Mouse (Mus musculus): Measurements from ENCODE around the gene Pfas.
A peak's percentile ranks its signal among the peaks of the same experiment; 100 is the strongest.

Pfas gene

DNA sequence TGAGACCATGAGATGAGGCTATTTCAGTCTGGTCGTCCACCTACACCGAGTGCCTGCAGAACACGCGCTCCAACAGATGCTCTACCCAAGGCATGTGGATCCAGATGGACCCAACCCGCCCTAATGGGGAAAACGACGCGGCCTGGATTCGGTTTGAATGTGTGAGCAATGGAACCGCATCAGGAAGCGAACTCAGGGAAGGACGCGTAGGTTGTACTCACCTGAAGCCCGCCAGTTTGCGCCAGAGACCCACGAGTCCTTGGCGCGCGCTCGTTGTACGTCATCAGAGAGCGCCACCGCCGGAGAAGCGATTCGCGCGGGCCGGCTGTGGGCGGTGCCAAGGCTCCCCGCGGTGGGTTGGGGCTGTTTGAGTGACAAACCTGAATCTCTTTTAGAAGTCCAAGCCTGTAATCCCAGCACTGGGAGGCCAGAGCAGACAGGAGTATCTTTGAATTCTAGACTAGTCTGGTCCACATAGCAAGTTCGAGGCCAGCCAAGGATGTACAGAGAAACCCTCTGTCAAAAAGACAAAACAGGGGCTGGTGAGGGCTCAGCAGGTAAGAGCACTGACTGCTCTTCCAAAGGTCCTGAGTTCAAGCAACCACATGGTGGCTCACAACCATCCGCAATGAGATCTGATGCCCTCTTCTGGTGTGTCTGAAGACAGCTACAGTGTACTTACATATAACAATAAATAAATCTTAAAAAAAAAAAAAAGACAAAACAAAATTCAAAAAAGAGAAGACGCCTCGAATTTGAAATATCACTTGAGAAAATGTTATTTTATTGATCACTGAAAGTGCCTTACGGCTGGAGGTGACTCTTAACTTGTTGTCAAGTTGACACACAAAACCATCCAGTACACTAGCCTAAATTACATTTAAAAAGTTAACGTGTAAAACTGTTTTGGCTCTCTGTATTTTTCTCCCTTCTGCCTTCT is at the start of gene Pfas:
Gene Pfas (minus strand): TSS at position 279 of the 940 bp plus-strand sequence.
- peak; percentile 96 for DNase-seq (ENCODE audit: low read depth)

DNA sequence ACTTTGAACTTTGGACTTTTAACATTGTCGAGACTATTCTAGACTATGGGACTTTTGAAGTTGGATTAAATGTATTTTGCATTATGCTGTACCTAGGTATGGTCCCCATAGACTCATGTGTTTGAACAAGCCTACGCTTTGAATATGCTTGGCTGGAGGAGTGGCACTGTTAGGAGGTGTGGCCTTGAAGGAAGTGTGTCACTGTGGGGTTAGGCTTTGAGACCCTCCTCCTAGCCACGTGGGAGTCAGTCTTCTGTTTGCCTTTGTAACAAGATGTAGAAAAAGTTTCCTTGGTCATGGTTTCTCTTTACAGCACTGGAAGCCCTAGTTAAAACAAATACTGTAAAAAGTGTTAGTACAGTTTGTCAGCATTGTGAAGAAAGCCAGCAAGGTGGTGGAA is 45.6 kb upstream of the Pfas start:
- DNase-seq (ENCODE audit: low read depth) = peak; percentile 37

DNA sequence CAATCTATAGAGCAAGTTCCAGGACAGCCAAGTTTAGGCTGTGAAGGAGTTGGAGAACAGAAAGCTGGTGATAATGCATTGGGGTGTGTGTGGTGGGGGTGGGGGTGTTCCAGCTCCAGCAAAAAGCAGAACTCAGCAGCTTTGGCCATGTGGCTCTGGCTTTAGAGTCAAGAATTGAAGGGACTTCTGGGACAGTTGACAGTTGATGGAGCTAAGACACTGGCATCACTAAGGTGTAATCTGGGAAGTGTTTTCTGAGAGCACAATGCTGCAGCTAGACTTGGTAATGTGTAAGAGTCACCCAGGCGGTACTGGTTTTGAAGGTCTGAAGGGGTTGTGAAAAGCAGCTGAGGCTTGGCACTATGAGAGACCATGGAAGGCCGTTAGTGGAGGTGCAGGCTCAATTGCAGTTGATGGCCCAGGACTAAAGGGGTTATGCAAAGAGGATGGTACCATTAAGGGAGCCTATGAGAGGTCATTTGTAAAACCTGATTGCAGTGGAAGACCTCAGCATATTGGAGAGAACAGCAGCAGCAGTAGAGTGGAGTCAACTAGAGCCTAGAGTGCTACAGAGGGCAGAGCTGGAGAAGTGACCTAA is 44.7 kb upstream of the Pfas start:
- no peak for DNase-seq (ENCODE audit: low read depth)

DNA sequence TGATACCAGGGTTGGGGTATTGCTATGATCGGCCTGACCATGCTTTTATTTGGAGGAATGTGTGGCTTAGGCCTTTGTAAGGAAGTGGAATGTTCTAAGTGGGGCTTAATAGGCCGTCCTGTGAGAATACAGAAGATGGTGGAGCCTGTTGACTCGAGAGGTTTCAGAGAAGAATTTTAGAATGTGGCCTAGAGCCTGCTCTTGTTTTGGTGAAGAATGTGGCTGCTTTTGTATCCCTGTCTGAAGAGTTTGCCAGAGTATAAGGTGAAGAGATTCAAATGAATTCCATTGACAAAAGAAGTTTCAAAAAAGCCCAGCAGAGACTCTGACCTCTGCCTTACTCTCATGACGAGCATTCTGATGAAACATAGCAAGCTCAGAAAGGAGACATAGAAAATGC is 43.5 kb upstream of the Pfas start:
- DNase-seq (ENCODE audit: low read depth) = no peak

DNA sequence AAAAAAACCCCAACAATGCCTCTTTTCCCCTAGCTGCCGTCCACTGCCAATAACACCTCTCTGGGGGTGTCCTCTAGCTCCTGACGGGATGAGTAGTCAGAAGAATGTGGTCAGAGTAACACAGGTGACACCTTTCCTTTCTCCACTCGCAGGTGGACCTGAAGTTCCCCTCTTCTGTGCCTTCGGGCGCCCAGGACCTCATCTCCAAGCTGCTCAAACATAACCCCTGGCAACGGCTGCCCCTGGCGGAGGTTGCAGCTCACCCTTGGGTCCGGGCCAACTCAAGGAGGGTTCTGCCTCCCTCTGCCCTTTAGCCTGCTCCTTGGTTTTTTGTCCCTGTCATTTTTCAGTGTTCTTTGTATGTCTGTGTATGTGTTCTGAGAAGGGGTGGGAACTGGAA is 42.5 kb upstream of the Pfas start:
- DNase-seq (ENCODE audit: low read depth) = no peak

DNA sequence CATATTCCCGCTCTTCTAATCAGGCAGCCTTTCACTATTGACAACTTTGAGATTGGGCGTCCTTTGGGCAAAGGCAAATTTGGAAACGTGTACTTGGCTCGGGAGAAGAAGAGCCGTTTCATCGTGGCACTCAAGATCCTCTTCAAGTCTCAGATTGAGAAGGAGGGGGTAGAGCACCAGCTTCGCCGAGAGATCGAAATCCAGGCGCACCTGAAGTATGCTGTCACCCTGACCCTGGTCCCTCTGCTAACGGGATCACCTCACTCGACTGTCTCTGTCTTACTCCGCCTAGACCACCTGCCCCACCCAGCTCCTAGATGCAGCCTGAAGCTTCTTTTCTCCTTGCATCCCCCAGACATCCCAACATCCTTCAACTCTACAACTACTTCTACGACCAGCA is 39.9 kb upstream of the Pfas start:
- DNase-seq (ENCODE audit: low read depth) = no peak

DNA sequence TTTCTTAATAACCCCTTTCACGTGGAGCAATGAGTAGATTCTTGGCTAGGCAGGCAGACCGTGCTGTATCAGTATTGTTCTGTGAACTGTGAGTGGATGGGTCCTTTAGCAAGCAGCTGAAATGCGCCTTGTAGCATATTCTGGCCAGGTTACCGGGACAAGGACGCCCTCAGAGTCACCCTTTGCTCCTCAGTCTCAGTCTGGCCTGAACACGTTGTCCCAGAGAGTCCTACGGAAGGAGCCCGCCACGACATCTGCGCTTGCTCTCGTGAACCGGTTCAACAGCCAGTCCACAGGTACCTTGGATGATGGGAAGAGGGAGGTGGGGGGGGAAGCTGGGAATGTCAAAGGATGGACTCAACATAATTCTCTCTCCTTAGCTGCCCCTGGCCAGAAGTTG is 39.3 kb upstream of the Pfas start:
- DNase-seq (ENCODE audit: low read depth) = no peak

DNA sequence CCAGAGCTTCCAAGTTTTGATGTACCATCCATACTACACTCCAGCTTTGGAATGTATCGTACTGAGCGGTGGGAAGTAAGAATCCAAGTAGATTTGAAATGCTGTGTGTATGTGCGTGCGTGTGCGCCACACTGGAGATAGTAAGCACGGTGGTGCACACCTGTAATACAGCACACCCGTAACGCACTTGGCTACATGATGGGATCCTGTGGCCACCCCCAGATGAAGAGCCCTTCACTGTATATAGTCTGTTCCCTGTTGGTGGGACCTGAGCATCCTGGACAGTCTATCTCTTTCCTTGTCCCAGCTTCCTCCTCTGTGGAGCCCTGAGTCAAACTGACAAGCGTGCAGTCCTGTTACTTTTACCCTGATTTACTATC is 38.1 kb upstream of the Pfas start:
- DNase-seq (ENCODE audit: low read depth) = no peak

DNA sequence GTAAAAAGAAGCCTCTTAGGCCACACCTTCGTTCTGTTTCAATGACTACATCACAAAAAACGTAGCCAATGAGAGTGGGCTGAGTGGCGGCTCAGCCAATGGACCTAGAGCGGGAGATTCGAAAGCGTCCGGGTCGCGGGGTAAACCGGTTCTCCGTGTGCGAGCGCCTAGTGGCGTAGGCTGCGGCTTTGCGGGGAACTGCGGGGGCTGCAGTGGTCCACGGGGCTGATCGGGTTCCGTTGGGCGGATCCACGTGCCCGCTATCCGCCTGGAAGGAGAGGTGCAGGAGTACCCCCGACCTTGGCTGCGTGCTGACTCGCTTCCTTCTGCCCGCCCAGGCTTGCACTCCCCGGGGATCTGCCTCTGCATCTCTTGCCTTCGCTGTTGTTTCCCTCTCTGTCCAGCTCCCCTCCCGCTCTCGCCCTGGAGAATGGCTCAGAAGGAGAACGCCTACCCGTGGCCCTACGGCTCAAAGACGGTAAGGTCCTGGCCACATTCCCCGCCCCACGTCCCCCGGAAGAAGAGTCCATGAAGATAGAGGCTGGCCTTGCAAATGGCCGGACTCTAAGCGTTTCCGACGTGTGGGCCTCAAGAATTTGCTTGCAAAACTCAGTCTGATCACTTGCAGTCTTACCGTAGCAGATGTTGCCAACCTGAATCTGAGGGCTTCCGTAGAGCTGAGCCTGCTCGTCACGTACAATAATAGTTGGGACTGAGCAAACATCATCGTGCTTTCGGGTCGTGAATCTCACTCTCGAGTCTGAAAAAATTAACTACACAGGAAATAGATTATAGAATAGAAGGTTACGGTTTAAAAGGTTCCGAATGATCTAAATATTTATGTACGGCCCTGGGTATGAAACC is 37.5 kb upstream of the Pfas start, which contains the start of gene Aurkb:
Gene Aurkb (plus strand): TSS at position 117 of the 864 bp plus-strand sequence.
- DNase-seq (ENCODE audit: low read depth) = peak; percentile 96

DNA sequence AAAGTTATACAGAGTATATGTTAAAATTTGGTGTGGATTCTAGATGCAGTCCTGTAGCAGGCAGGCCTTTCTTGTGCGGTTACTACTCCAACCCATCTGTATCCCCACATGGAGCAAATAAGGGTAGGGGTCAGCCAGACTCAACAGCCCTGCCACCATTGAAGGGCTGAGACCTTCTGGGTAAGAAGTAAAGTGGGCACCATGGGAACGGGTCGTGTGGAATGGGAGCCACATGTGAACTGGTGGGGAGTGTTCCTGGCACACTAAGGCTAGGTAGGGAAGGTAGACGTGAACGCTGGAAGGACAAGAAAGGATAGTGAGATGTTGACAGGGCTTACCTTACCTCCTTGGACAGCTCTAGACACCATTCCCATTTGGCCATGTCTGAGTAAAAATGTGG is 29.9 kb upstream of the Pfas start:
- no peak for DNase-seq (ENCODE audit: low read depth)

DNA sequence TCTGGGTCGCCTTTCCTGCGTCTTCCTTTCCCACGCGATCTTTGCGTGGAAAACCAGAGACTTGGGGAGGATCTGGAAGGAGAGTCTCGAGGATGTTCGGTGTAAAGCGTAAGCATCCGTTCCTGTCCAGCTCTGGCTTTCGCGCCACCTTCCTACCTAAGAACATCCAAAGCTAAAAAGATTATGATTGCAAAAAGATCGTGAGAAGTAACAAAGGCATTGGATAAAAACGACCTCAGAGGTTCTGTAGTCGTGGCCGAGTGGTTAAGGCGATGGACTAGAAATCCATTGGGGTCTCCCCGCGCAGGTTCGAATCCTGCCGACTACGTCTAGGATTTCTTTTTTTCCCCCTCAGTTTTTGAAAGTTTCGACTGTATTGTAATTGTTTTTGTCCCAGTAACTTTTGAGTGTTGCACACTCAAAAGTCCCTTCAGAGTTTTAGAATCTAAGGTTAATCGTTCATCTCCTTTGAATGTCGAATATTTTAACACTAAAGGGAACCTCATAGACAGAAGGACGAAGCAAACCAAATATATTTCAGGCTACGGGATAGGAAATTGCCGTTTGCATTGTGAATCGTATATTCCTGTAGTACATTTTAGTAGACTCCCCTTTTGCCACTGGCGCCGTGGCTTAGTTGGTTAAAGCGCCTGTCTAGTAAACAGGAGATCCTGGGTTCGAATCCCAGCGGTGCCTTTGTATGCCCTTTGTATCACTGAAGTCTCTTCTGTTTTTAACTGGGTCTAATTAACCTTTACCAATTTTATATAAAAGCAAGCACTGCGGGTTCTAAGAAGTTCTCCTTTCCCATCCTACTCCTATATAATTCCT is 29.2 kb upstream of the Pfas start:
- DNase-seq (ENCODE audit: low read depth) = peak; percentile 94

DNA sequence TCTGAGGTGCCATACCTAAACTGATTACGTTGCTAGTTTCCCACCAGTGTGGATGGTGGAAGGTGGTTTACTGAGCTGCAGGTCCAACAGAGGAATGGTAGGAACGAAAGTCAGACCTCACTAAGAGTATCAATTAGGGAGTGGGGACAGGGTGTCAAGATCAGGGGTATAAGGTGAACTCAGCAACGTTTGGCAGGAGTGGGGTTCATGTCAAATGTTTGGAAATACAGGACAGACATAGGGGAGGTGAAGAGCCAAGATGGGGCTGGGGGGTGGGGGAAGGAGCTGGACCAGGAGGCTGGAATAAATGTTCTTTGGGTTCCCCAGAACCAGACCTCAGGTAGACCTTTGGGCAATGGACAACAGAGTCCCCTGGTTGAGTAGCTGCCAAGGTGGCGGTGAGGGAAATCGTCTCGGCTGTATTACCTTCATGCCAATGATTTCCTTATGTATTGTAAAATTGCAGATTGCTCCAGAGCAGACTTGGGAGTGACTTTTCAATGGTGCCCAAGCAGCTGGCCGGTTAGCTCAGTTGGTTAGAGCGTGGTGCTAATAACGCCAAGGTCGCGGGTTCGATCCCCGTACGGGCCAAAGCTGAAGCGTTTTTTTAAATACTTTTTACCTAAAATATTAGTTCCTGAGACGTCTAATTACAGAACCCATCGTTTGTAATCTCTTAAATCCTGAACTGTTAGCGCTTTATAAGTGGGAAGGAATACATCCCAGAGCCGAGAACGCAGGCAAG is 28.4 kb upstream of the Pfas start:
- DNase-seq (ENCODE audit: low read depth) = peak; percentile 92

DNA sequence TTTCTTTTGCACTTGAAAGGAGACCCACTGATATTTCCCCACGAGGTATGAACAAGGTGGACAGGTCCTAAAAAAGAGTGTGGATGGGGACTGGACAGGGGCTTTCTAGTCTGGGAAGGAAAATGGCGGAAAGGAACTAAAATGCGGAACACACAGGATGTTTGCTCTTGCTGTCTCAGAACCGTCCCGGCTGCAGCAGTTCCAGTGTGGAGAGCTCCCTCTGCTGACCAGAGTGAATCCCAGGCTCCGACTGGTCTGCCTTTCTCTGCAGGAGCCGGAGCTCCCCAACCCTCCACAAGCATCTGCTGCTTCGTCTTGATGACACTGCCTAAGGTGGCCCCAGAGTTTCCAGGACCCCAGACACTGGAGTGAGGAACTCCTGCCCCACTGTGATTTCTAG is 27.6 kb upstream of the Pfas start:
- peak; percentile 89 for DNase-seq (ENCODE audit: low read depth)

DNA sequence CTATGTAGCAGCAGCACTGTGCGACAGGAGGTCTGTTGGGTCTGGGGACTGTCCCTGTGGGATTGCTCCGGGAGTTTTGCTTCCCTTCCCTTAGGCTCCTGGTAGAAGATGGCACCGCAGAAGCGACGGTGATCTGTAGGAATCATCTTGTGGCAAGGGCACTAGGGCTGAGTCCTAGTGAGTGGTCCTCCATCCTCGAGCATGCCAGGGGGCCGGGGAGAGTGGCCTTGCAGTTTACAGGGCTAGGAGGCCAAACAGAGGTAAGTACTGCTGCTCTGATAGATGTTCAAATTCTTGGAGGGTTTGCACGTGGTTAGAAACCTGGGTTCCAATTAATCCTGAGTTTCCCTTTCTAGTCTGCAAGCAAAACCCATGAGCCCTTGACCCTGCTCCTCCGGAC is 27.2 kb upstream of the Pfas start:
- DNase-seq (ENCODE audit: low read depth) = no peak

DNA sequence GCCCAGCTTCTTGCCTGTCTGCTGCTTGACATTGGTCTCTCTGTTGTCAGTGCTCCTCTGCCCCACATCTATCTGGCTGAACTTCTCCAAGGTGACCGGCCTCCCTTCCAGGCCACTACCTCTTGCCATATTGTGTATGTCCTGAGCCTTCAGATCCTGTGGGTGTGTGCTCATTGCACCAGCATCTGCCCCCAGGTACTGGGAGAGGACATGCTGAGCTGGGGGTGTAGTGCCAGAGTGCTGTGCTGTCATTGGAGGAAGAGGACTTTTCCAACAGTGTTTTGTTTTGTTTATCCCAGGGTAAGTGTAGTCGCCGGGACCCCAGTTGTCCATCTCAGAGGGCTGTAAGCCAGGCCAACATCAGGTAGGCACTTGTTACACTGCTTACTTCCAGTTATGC is 26.3 kb upstream of the Pfas start:
- DNase-seq (ENCODE audit: low read depth) = no peak

DNA sequence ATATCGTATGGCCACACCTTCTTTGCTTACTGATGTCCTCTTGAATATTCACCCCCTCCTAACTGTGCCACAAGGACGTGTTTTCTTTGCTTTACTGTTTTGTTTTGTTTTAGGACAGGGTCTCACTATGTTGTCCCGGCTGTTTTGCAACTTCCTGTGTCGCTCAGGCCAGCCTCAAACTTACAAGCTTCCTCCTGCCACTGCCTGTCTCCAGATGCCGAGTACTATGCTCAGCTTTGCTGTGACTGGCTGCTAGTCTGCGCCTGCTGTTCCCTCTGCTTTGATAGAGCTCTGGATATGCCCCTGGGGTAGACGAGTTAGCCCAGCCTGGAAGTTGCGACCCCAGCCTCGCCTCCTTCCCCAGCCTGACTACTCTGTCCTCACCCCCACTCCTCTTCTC is 25.3 kb upstream of the Pfas start:
- DNase-seq (ENCODE audit: low read depth) = no peak

DNA sequence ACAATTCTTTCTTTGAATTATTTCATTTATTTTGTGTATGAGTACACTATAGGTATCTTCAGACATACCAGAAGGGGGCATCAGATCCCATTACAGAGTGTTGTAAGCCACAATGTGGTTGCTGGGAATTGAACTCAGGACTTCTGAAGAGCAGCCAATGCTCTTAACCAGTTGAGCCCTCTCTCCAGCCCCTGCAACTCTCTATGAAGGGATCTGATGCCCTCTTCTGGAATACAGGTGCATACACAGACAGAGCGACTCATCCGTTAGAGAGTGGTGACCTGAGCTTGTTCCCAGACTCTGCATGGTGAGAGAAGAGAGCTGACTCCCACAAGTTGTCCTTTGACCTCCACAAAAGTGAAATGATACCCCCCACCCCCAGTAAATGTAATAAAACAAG is 20.5 kb upstream of the Pfas start:
- peak; percentile 41 for DNase-seq (ENCODE audit: low read depth)

DNA sequence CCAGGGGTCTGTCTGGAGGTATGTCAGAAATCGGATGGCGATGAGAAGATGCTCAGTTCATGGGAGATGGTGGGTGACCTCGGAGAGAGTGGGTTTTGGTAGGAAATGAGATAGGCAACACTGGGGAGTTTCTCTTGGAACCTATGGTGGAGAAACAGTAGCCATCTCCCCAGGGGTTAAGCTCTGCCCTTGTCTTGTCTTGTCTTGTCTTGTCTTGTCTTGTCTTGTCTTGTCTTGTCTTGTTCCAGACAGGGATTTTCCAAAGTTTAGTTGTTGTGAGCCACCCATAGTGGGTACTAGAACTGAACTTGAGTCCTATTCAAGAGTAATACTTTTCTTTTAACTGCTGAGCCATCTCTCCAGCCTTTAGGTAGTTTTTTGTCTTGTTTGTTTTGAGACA is 18.3 kb upstream of the Pfas start:
- DNase-seq (ENCODE audit: low read depth) = no peak

DNA sequence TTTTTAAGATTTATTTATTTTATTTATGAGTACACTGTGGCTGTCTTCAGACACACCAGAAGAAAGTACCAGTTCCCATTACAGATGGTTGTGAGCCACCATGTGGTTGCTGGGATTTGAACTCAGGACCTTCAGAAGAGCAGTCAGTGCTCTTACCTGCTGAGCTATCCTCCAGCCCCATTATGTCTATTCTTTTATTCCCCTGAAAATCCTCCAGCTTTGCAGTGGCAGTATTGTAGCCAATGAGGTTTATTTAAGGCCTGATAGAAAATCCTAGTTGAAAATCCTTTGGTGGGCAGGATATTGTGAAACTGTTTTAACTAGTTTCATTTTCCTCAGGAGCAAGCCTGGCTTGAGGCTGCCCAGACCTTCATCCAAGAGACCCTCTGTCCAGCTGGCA is 12.4 kb upstream of the Pfas start:
- DNase-seq (ENCODE audit: low read depth) = no peak

DNA sequence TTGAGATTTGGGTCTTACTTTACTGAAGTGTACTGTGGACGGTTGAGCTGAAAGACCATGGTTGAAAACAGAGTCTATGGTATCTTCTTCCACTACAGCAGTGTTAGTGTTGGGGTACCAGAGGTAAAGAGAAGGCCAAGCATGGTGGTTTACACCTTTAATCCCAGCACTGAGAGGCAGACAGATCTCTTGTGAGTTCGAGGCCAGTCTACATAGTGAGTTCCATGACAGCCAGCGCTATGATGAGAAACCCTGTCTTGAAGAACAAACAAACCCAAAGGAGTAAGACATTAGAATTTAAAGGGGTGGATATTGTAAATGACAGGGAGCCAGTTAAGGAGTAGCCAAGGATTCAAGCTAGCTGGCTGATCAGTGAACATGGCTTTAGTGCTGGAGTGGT is 8.5 kb upstream of the Pfas start:
- no peak for DNase-seq (ENCODE audit: low read depth)

All from induced T-regulatory cell, adult 2 months (primary cell).